Mouse (Mus musculus) embryo, embryonic 9.5 days (tissue): Measurements from ENCODE around the gene Iffo1.
A peak's percentile ranks its signal among the peaks of the same experiment; 100 is the strongest.

ENCODE experiments used
- DNase-seq: peaks from one replicate; pipeline ENCODE4 v3.0.0-alpha.2; 2017; ENCODE audit errors: extremely low spot score

Iffo1 gene

GRCm38 (mm10) chr6:125192016-125192714, 47.1 kb downstream of the Iffo1 start:
- peak; percentile 93 for DNase-seq

DNA sequence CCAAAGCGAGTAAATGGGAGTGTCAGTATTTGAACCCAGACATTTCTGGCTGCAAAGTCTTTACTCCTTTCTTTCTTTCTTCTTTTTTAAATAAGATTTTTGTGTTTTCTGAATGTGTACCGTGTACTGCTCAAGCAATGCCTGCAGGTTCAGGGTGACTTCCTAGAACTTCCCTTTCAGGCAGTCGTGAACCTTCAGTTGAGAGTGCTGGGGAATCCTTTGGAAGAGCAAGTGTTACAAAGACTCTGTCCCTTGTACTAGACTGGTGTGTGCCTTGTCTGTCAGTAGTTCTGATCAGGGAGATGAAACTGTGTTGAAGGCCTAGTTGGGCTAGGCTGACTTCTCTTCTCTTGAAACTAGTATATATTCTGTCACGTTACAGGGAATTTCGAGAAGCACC, 47.8 kb downstream of the Iffo1 start:
- no peak for DNase-seq

DNA sequence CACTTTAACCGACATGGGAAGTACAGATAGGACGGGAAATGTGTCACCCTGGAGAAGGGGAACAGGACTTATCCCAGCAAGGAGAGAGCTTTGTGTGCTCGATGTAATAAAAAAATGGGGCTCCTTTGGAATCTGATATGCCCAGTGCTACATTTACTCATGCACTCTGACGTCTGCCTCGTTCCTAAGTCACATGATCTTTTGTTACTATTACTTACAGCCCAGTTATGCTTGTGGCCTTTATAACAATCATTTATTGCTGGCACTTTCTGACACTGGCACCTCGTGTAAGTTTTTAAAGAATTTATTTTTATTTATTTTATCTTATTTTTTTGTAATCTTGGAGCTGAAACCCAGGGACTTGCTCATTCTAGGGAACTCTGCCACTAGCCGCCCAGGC, 48.3 kb downstream of the Iffo1 start:
- DNase-seq: no peak

DNA sequence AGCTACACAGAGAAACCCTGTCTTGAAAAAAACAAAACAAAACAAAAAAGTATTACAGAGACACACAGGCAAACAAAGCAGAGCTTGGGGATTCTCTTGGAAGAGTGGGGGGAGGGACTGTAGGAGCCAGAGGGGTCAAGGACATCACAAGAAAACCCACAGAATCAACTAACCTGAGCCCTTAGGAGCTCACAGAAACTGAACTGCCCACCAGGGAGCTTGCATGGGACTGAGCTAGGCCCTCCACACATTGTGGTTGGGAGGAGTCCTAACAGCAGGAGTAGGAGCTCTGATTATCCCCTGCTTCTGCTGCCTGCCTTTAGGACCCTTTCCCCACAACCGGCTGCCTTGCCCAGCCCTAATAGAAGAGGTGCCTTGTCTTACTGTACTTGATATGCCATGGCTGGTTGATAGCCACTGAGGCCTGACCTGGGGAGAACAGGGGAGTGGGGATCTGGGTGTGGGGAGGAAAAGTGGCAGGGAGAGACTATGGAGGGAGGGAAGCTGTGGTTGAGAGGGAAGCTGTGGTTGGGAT, 50.6 kb downstream of the Iffo1 start:
- no peak for DNase-seq

DNA sequence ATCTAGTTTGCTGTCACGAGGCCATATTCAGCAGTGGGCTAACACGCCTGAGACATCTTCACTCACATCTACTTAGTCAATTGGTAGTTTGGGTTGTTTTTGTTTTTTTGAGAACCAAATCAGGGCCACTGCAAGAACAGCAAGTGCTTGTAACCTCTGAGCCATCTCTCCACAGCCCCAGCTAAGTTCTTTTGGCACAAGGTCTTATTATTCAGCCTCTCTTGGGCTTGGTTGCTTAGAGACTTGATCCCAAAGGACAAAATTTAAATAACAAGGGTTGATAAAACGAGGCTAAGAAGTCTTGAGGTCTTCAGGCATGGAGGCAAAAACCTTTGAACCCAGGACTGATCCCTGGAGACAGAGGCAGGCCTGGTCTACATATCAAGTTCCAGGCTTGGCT, 51.3 kb downstream of the Iffo1 start:
- DNase-seq: no peak

DNA sequence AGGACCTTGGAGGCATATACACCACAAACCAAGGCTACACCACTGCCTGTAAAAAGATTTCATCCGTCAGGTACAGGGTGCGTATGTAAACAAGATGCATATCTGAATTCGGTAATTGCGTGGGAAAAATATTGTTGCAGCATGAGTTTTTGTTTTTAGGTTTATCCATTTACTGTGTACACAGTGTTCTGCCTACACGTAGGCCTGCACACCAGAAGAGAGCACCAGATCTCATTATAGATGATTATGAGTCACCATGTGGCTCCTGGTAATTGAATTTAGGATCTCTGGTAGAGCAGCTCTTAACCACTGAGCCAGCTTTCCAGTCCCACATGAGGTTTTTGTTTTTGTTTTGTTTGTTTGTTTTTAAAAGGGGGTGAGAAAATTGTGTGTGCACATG, 52.1 kb downstream of the Iffo1 start:
- DNase-seq: no peak

- no peak for DNase-seq
These were observed 65.4 kb downstream of the Iffo1 start for GRCm38 (mm10) chr6:125210436-125210835.
